In the genomic region with DNA sequence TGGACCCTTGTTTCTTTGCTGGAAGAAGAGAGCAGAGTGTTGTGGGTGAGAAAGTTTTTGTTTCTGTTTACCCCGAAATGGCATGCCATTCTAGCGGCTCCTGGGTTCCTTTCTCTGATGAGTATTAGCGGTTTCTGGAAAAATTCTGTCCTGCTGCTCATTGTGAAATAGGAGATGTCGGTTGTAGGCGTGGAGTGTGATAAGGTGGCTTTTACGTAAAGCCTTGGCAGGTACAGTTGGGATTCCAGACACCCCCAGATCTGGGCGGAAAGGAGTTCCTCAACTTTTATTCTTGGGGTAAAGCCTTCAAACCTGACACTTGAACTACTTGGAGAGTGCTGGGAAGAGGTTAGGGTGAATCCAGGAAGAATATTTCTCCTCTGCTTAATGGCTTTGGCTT, we compare ENCODE assay signal across 9 mouse cellular contexts. TPM values are rescaled to one million over a fixed set of nuclear protein-coding genes. Genes with fewer than 3 reads are reported as not detected.
DNase-seq lines count a peak whose midpoint lies in the region; ATAC-seq lines count a peak whose summit lies in the region.
"Had no signal": no experiment of that assay in that cellular context is flagged by ENCODE, and none has a peak within 500 bp of the region (broad histone marks: within the 10 kb centered on the region; RNA-seq: fewer than 3 reads in every experiment).

No protein-coding gene starts in this region.

- H3K4me3 ChIP-seq in heart, embryonic 10.5 days = peak overlapping the region; percentile 82
- H3K4me3 ChIP-seq in hindbrain, embryonic 12.5 days = peak overlapping the region; percentile 55
- H3K4me3 ChIP-seq in midbrain, embryonic 10.5 days = peak overlapping the region; percentile 66

- intact Hi-C loops in heart, postnatal 36 days (cut with DNase I) = loop anchor here (2.0 kb wide), 1 partner anchor 48 kb away; no protein-coding TSS in a partner anchor

- peaks cover 32% of the 10 kb centered on the region for H3K4me1 ChIP-seq in heart, embryonic 10.5 days
- peaks cover 29% of the 10 kb centered on the region for H3K4me1 ChIP-seq in hindbrain, embryonic 12.5 days
- peaks cover 54% of the 10 kb centered on the region for H3K4me1 ChIP-seq in midbrain, embryonic 10.5 days

- no peak for DNase-seq in heart, embryonic 10.5 days (ENCODE audit: low spot score)
- no peak for DNase-seq in heart, postnatal 36 days
- peak; percentile 7 for DNase-seq in adipocyte (ENCODE audit: low spot score)
- no peak for DNase-seq in midbrain, embryonic 10.5 days (ENCODE audit: low spot score)
- DNase-seq in left cerebral cortex, adult 9 months (ENCODE audit: low spot score in 2 of 2) = no peak
- no peak for DNase-seq in frontal cortex, postnatal 25 days (ENCODE audit: low spot score in 2 of 2)
- DNase-seq in embryo, embryonic 11 days = no peak

- no peaks in the 10 kb centered on the region for H3K27me3 ChIP-seq in heart, embryonic 10.5 days (ENCODE audit: insufficient read depth, poor library complexity, severe bottlenecking)
- peaks cover 28% of the 10 kb centered on the region for H3K27me3 ChIP-seq in hindbrain, embryonic 12.5 days
- peaks cover 55% of the 10 kb centered on the region for H3K27me3 ChIP-seq in midbrain, embryonic 10.5 days (ENCODE audit: low read depth, poor library complexity, severe bottlenecking)

- H3K36me3 ChIP-seq in heart, embryonic 10.5 days = no peaks in the 10 kb centered on the region
- H3K36me3 ChIP-seq in hindbrain, embryonic 12.5 days = no peaks in the 10 kb centered on the region
- no peaks in the 10 kb centered on the region for H3K36me3 ChIP-seq in midbrain, embryonic 10.5 days
- H3K36me3 ChIP-seq: G1E had no signal

- WGBS in heart, embryonic 10.5 days = 3% methylated on average over 7 of the region's 7 CpGs
- 7% methylated on average over 7 of the region's 7 CpGs for WGBS in hindbrain, embryonic 12.5 days
- WGBS in midbrain, embryonic 10.5 days = 6% methylated on average over 7 of the region's 7 CpGs

- H3K27ac ChIP-seq in heart, embryonic 10.5 days = peak overlapping the region; percentile 97
- no peak overlapping the region for H3K27ac ChIP-seq in hindbrain, embryonic 12.5 days
- peak overlapping the region; percentile 89 for H3K27ac ChIP-seq in midbrain, embryonic 10.5 days (replicated peaks)

- peak overlapping the region; percentile 67 for H3K9ac ChIP-seq in hindbrain, embryonic 12.5 days

- peak overlapping the region; percentile 80 for H3K4me2 ChIP-seq in hindbrain, embryonic 12.5 days (replicated peaks)

- no peaks in the 10 kb centered on the region for H3K9me3 ChIP-seq in heart, embryonic 10.5 days
- H3K9me3 ChIP-seq in hindbrain, embryonic 12.5 days (replicated peaks) = no peaks in the 10 kb centered on the region
- no peaks in the 10 kb centered on the region for H3K9me3 ChIP-seq in midbrain, embryonic 10.5 days (replicated peaks)
- H3K9me3 ChIP-seq: G1E had no signal

- ATAC-seq in hindbrain, embryonic 12.5 days (ENCODE audit: low FRiP score) = no peak

RNA-seq across cellular contexts. Expression of a gene that starts 2.3 kb away (rescaled TPM):
- polyA plus RNA-seq in heart, embryonic 10.5 days (2016; fragmentation: Nextera tagmentation; extraction: Ambion mirVana) = 8.3 and 11.3 TPM in 2 replicates
- total RNA-seq in heart, postnatal 36 days (2021) = 10 to 100 TPM; 55.3 to 84.1 TPM
- polyA plus RNA-seq in hindbrain, embryonic 12.5 days (2016; fragmentation: Nextera tagmentation; extraction: Ambion mirVana) = 3.6 TPM in 2 replicates
- 1.7 and 1.8 TPM in 2 replicates for polyA plus RNA-seq in midbrain, embryonic 10.5 days (2016; fragmentation: Nextera tagmentation; extraction: Ambion mirVana)
- polyA plus RNA-seq: G1E had no signal
